In the genomic region with DNA sequence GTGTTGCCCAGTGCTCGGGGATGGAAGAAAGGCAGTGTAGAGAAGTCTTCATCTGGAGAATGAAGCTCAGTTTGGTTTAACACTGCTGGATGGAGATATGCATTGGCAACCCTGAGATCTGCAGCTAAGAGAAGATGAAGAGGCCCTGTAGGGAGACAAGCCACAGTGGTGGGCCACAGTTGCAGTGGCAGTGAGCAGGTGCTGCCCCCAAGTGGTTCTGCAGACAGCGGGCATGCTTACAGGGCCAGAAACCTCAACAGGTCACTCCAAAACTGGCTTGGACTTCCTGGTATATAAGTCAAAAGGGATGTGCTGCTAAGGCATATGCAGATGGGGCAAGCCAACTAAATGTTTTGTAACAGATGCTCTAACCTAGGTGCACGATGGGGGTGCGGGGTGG, we compare ENCODE assay signal across 10 mouse cellular contexts. TPM values are rescaled to one million over a fixed set of nuclear protein-coding genes. Genes with fewer than 3 reads are reported as not detected.
DNase-seq lines count a peak whose midpoint lies in the region; ATAC-seq and TF ChIP-seq lines count a peak whose summit lies in the region.
"Had no signal": no experiment of that assay in that cellular context is flagged by ENCODE, and none has a peak within 500 bp of the region (broad histone marks: within the 10 kb centered on the region; RNA-seq: fewer than 3 reads in every experiment).

No protein-coding gene starts in this region.

- H3K4me3 ChIP-seq in C2C12 (ENCODE audit: insufficient read depth, poor library complexity, severe bottlenecking): no peak overlapping the region
- no peak overlapping the region for H3K4me3 ChIP-seq in heart, embryonic 10.5 days
- no peak overlapping the region for H3K4me3 ChIP-seq in kidney, embryonic 14.5 days (ENCODE audit: low read length)
- H3K4me3 ChIP-seq: erythroblast, embryonic 14.5 days; lung, embryonic 15.5 days had no signal

- no peaks in the 10 kb centered on the region for H3K36me3 ChIP-seq in C2C12 (ENCODE audit: control insufficient read depth, insufficient read depth)
- no peaks in the 10 kb centered on the region for H3K36me3 ChIP-seq in heart, embryonic 10.5 days
- H3K36me3 ChIP-seq in kidney, embryonic 14.5 days (ENCODE audit: control insufficient read depth, insufficient read depth, low read length): no peaks in the 10 kb centered on the region
- H3K36me3 ChIP-seq: lung, embryonic 15.5 days had no signal

- 51% methylated on average over 4 of the region's 4 CpGs for WGBS in heart, embryonic 10.5 days
- 55% methylated on average over 4 of the region's 4 CpGs for WGBS in kidney, embryonic 14.5 days

- H3K27ac ChIP-seq in heart, embryonic 10.5 days: no peak overlapping the region
- H3K27ac ChIP-seq in kidney, embryonic 14.5 days (ENCODE audit: low read depth, low read length): no peak overlapping the region
- H3K27ac ChIP-seq: lung, embryonic 15.5 days had no signal

- DNase-seq in NIH3T3 (ENCODE audit: low read depth): peak; percentile 75
- DNase-seq in embryo, embryonic 10 days (ENCODE audit: low spot score): peak; percentile 79
- DNase-seq in heart, embryonic 10.5 days (ENCODE audit: low spot score): peak; percentile 77
- DNase-seq in lung, postnatal 4 days: peak; percentile 70 to 74
- peak; percentile 61 for DNase-seq in right cerebral cortex, postnatal 14 days
- DNase-seq in c-Kit-positive CD71-positive TER-119-positive erythroid progenitor cells, embryonic 14.5 days (ENCODE audit: low spot score): no peak

- H3K27me3 ChIP-seq in C2C12 (ENCODE audit: control insufficient read depth, insufficient read depth, insufficient read length): no peaks in the 10 kb centered on the region
- H3K27me3 ChIP-seq in heart, embryonic 10.5 days (ENCODE audit: insufficient read depth, poor library complexity, severe bottlenecking): no peaks in the 10 kb centered on the region
- H3K27me3 ChIP-seq in kidney, embryonic 14.5 days (ENCODE audit: control insufficient read depth, insufficient read depth, low read length): no peaks in the 10 kb centered on the region
- H3K27me3 ChIP-seq: lung, embryonic 15.5 days had no signal

- TF ChIP-seq CTCF in C2C12 (IDR thresholded peaks at IDR 0.05; ENCODE audit: control insufficient read depth, insufficient read depth, insufficient read length): peak; percentile 81

- no peaks in the 10 kb centered on the region for H3K9me3 ChIP-seq in heart, embryonic 10.5 days
- H3K9me3 ChIP-seq in kidney, embryonic 14.5 days (ENCODE audit: control insufficient read depth, low read length): no peaks in the 10 kb centered on the region
- H3K9me3 ChIP-seq: lung, embryonic 15.5 days had no signal

- no peaks in the 10 kb centered on the region for H3K79me3 ChIP-seq in C2C12 (ENCODE audit: low read depth)

- no peak overlapping the region for H3ac ChIP-seq in C2C12 (ENCODE audit: control insufficient read depth, insufficient read length, low read depth)

- peak; percentile 85; the same call in 1 of the 2 replicates for ATAC-seq in kidney, embryonic 14.5 days (ENCODE audit: low FRiP score, low TSS enrichment)

- no peak overlapping the region for H3K9ac ChIP-seq in kidney, embryonic 14.5 days (ENCODE audit: low read depth, low read length)
- H3K9ac ChIP-seq: lung, embryonic 15.5 days had no signal

- no peak overlapping the region for H3K4me2 ChIP-seq in kidney, embryonic 14.5 days (replicated peaks; ENCODE audit: low read depth, low read length)
- H3K4me2 ChIP-seq: lung, embryonic 15.5 days had no signal

- H3K4me1 ChIP-seq in heart, embryonic 10.5 days: peaks cover 3% of the 10 kb centered on the region; the same call in 1 of the 2 replicates
- no peaks in the 10 kb centered on the region for H3K4me1 ChIP-seq in kidney, embryonic 14.5 days (ENCODE audit: control insufficient read depth, insufficient read depth, low read length)
- H3K4me1 ChIP-seq: lung, embryonic 15.5 days had no signal

- H3K79me2 ChIP-seq in C2C12 (ENCODE audit: control insufficient read depth, insufficient read depth): no peaks in the 10 kb centered on the region

TF ChIP-seq in C2C12, 6 proteins besides CTCF, POLR2A, EP300 and RAD21:
- TF ChIP-seq MYOG (IDR thresholded peaks at IDR 0.05; ENCODE audit: control insufficient read depth, extremely low read depth, insufficient read length) (no peak), FOSL1 (IDR thresholded peaks at IDR 0.05; ENCODE audit: insufficient read depth, low read length, poor library complexity, severe bottlenecking) (no peak), USF1 (IDR thresholded peaks at IDR 0.05; ENCODE audit: low read depth) (no peak), CEBPB (IDR thresholded peaks at IDR 0.05; ENCODE audit: low read depth) (no peak), MAX (IDR thresholded peaks at IDR 0.05) (no peak), MYOD1 (IDR thresholded peaks at IDR 0.05; ENCODE audit: control insufficient read depth, insufficient read length, low read depth) (no peak)

RNA-seq across cellular contexts. Expression of a gene that starts 30.3 kb away (rescaled TPM):
- polyA plus RNA-seq in C2C12 (2012; fragmentation: generic; extraction: Trizol): not detected
- not detected in 2 replicates for polyA plus RNA-seq in heart, embryonic 10.5 days (2016; fragmentation: Nextera tagmentation; extraction: Ambion mirVana)
- polyA plus RNA-seq in kidney, embryonic 14.5 days (2014; fragmentation: Nextera tagmentation; extraction: Ambion mirVana): not detected in 2 replicates
- polyA plus RNA-seq: erythroblast, embryonic 14.5 days had no signal
